Mouse (Mus musculus) CD4-positive, CD25-positive, alpha-beta regulatory T cell, adult 2 months (primary cell): Measurements from ENCODE around the gene Tbl3.

Source experiments
- DNase-seq: peaks from one replicate; pipeline ENCODE4 v3.0.0-alpha.2; 2012; ENCODE audit warnings: low read depth, low spot score

Gene Tbl3

DNA sequence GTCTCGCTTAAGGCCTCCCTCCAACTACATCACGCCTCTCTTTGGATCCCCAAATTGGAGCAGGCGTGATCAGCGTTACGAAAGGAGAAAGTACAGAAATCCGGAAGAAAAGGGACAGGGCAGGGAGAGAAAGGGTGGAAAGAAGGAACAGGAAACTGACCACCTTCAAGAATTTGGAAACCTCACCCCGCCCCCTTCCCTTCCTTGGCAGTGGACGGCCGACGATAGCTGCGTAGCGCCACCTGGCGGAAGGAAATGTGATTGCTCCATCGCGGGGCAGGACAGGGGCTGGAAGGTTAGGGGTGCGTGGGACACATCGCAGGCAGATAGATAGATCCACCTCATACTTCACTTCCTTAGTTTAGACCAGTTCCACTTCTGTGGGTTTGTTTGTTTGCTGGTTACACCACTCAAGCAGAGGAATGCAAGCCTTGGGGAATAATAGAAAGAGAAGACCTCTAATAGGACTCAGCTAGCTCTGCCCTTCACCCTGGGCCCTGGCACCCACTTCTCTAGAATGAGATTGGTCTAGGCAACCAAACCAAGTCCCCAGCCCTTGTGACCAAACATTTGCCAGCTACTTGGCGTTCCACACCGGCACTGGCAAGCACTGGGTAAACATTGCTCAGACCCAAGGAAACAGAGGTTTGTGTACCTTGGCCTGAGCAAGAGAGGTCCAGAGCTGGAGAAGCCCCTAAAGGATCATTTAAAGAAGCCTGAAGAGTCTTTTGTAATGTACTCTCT is 53.3 kb downstream of the Tbl3 start:
- peak; percentile 88 for DNase-seq

DNA sequence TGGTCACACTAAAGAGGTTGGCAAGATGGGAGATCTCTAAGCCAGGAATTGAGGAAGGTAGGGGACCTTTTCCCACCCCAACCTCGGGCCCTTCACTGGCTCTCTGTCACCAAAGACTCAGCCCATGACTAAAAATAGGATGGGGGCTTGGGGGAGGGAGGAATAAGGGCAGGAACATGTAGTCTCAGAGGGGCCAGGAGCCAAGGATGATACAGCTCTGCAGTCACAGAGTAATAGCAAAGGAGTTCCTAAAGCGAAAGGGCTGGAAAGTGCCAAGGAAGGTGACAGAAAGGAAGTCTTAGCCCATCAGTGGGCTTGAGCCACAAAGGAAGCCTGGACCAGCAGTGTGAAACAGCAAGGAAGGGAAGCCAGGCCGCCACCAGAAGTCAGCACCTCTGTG is 55.6 kb downstream of the Tbl3 start:
- DNase-seq = no peak

DNA sequence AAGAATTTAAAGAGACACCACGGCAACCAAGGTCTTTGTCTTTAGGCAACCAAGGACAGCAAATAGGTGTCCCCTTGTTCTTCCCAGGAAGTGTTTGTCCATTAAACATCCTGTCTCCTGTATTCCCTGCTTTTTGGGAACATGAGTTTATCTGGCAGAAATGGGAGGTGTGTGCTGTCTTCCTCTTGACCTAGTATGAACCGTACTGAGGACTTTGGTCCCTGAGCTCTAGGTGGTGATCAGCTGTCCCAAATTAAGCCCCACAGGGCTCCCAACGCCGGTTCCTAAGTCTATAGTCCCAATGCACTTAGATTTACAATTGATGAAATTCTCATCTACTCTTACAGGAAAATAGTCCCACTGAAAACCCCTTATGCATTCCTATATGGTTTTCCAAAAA is 56.7 kb downstream of the Tbl3 start:
- no peak for DNase-seq

DNA sequence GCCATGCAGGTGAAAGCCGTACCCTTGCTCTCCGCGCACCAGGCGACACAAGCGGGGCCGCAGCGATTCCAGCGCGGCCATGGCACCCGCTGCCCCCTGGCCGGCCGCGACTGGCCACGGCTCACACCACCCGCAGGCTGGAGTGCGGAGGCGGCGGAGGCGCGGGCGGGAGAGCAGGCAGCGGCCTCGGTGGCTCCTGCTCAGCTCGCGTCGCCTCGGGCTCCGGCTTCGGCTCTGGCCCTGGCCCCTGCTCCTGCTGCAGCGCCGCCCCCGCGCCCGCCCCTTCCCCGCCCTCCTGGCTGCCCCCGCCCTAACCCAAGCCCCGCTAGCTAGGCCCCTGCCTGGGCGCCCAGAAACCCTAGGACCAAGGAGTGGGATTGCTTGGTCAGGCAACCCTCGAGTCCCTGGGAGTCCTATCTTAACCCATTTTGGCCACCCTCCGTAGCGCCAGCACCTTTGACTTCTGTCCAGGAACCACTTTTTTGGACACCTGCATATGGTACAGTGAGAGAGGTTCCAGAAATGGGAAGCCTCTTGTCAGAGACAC is 57.3 kb downstream of the Tbl3 start, which contains the start of gene Slc9a3r2:
TSS of gene Slc9a3r2 (minus strand) at position 258 of the 547 bp plus-strand sequence.
- peak; percentile 36 for DNase-seq

DNA sequence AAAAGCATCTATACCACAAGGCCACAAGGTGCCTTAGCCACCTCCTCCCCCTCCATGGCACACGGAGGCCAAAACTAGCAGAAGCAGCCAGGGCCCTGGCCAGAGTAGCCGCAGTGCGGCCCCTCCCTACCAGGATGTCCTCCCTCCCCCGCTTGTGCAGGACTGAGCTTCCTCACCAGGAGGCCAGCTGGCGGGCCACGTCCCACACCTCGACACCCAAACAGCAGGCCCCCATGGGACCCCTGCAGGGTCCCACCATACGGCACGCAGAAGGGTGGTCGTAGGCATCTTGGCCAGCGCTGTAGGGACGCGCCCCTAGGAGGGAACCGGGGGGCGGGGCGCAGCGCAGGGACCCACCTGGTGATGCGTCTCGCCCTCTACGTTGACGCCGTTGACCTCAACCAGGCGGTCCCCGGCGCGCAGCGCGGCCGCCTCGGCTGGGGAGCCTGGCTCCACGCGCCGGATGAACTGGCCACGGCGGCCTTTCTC is 57.8 kb downstream of the Tbl3 start:
- DNase-seq = no peak

DNA sequence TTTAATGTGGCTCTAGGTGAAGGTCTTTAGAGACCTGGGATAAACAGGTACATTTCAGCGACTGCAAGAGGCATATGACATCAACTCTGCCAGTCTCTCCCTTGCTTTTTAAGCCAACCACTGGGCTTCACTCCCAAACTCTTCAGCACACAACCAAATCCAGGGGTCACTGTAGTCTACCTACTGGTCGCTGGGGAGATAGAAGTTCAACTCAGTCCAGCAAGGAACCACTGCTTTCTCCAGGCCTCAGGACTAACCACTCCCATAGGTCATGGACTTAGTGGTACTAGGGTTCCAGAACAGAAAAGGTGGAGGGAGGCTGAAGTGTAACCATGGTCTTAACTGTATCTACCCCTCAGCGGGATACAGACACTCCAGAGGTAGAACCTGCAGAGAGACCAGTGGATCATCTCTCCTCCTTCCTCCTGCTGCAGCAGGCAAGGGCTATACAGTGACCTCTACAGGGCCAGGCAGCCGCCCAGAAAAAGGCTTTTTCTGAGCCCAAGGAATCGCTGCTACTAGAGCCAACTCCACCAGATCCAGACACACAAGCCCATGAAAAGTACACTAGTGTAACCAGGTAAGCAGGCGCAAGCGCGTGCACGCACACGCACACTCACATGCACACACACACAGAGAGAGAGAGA is 58.6 kb downstream of the Tbl3 start:
- DNase-seq = no peak
